Mouse (Mus musculus): Measurements from ENCODE around the gene Csrp2. TPM values are rescaled to one million over a fixed set of nuclear protein-coding genes. Genes with fewer than 3 reads are reported as not detected.

Csrp2 gene
- polyA plus RNA-seq (2016; fragmentation: Nextera tagmentation; extraction: Ambion mirVana): 26.2 and 27.5 TPM in 2 replicates

- Histone ChIP-seq H3K4me1 (peaks cover 26% of the 10 kb centered on the region), H3K9ac (peak within 1 kb of the TSS; percentile 70), H3K27ac (peak within 1 kb of the TSS; percentile 72), H3K9me3 (replicated peaks) (no peaks in the 10 kb centered on the region), H3K4me2 (peak within 1 kb of the TSS; percentile 91), H3K36me3 (no peaks in the 10 kb centered on the region), H3K27me3 (replicated peaks) (peaks cover 23% of the 10 kb centered on the region), H3K4me3 (peak within 1 kb of the TSS; percentile 64)
- peak; percentile 88 for ATAC-seq
- 1% methylated on average over 67 of the region's 67 CpGs for WGBS (ENCODE audit: insufficient replicate concordance)
Measured at GRCm38 (mm10) chr10:110919531-110920343, at the start of gene Csrp2. Csrp2 (plus strand) TSS chr10:110919789.

GRCm38 (mm10) chr10:110874853-110875252 lies 44.7 kb upstream of the Csrp2 start:
- Histone ChIP-seq H3K9me3 (replicated peaks) (no peaks in the 10 kb centered on the region), H3K36me3 (no peaks in the 10 kb centered on the region), H3K27me3 (replicated peaks) (no peaks in the 10 kb centered on the region), H3K27ac (no peak overlapping the region), H3K9ac (no peak overlapping the region), H3K4me1 (no peaks in the 10 kb centered on the region), H3K4me3 (no peak overlapping the region), H3K4me2 (no peak overlapping the region)
- 67% methylated on average over 8 of the region's 8 CpGs for WGBS (ENCODE audit: insufficient replicate concordance)
- no peak for ATAC-seq

GRCm38 (mm10) chr10:110876956-110877355 lies 42.6 kb upstream of the Csrp2 start:
- no peak overlapping the region for H3K4me2 ChIP-seq
- H3K4me1 ChIP-seq: no peaks in the 10 kb centered on the region
- WGBS (ENCODE audit: insufficient replicate concordance): 59% methylated on average over 3 of the region's 3 CpGs
- H3K9ac ChIP-seq: no peak overlapping the region
- no peaks in the 10 kb centered on the region for H3K27me3 ChIP-seq (replicated peaks)
- H3K4me3 ChIP-seq: no peak overlapping the region
- no peaks in the 10 kb centered on the region for H3K9me3 ChIP-seq (replicated peaks)
- no peak for ATAC-seq
- no peak overlapping the region for H3K27ac ChIP-seq
- no peaks in the 10 kb centered on the region for H3K36me3 ChIP-seq

- Histone ChIP-seq H3K36me3 (no peaks in the 10 kb centered on the region), H3K27me3 (replicated peaks) (no peaks in the 10 kb centered on the region), H3K9ac (no peak overlapping the region), H3K4me2 (no peak overlapping the region), H3K27ac (no peak overlapping the region), H3K4me1 (no peaks in the 10 kb centered on the region), H3K9me3 (replicated peaks) (no peaks in the 10 kb centered on the region), H3K4me3 (no peak overlapping the region)
- no peak for ATAC-seq
- WGBS (ENCODE audit: insufficient replicate concordance): 64% methylated on average over 8 of the region's 8 CpGs
Measured at GRCm38 (mm10) chr10:110877851-110878250, 41.7 kb upstream of the Csrp2 start.

GRCm38 (mm10) chr10:110878641-110879040 lies 40.9 kb upstream of the Csrp2 start:
- WGBS (ENCODE audit: insufficient replicate concordance): 48% methylated on average over 5 of the region's 5 CpGs
- ATAC-seq: no peak
- no peaks in the 10 kb centered on the region for H3K9me3 ChIP-seq (replicated peaks)
- no peak overlapping the region for H3K4me2 ChIP-seq
- H3K4me1 ChIP-seq: no peaks in the 10 kb centered on the region
- no peaks in the 10 kb centered on the region for H3K27me3 ChIP-seq (replicated peaks)
- H3K4me3 ChIP-seq: no peak overlapping the region
- H3K9ac ChIP-seq: no peak overlapping the region
- no peaks in the 10 kb centered on the region for H3K36me3 ChIP-seq
- no peak overlapping the region for H3K27ac ChIP-seq

- 43% methylated on average over 7 of the region's 7 CpGs for WGBS (ENCODE audit: insufficient replicate concordance)
- Histone ChIP-seq H3K4me3 (no peak overlapping the region), H3K27ac (no peak overlapping the region), H3K9ac (no peak overlapping the region), H3K4me1 (no peaks in the 10 kb centered on the region), H3K36me3 (no peaks in the 10 kb centered on the region), H3K4me2 (no peak overlapping the region), H3K27me3 (replicated peaks) (no peaks in the 10 kb centered on the region), H3K9me3 (replicated peaks) (no peaks in the 10 kb centered on the region)
- ATAC-seq: no peak
Measured at GRCm38 (mm10) chr10:110879426-110880066, 40.0 kb upstream of the Csrp2 start.

GRCm38 (mm10) chr10:110881346-110881745 lies 38.2 kb upstream of the Csrp2 start:
- H3K4me1 ChIP-seq: no peaks in the 10 kb centered on the region
- H3K4me3 ChIP-seq: no peak overlapping the region
- H3K36me3 ChIP-seq: no peaks in the 10 kb centered on the region
- no peak overlapping the region for H3K27ac ChIP-seq
- no peaks in the 10 kb centered on the region for H3K27me3 ChIP-seq (replicated peaks)
- H3K4me2 ChIP-seq: no peak overlapping the region
- no peak for ATAC-seq
- no peak overlapping the region for H3K9ac ChIP-seq
- no peaks in the 10 kb centered on the region for H3K9me3 ChIP-seq (replicated peaks)
- WGBS (ENCODE audit: insufficient replicate concordance): 45% methylated on average over 7 of the region's 7 CpGs

- no peaks in the 10 kb centered on the region for H3K4me1 ChIP-seq
- no peak overlapping the region for H3K4me3 ChIP-seq
- H3K36me3 ChIP-seq: no peaks in the 10 kb centered on the region
- no peaks in the 10 kb centered on the region for H3K27me3 ChIP-seq (replicated peaks)
- ATAC-seq: no peak
- H3K9ac ChIP-seq: no peak overlapping the region
- H3K27ac ChIP-seq: no peak overlapping the region
- no peak overlapping the region for H3K4me2 ChIP-seq
- H3K9me3 ChIP-seq (replicated peaks): no peaks in the 10 kb centered on the region
Measured at GRCm38 (mm10) chr10:110882701-110883100, 36.9 kb upstream of the Csrp2 start.

- Histone ChIP-seq H3K4me3 (no peak overlapping the region), H3K36me3 (no peaks in the 10 kb centered on the region), H3K9ac (no peak overlapping the region), H3K4me2 (no peak overlapping the region), H3K4me1 (no peaks in the 10 kb centered on the region), H3K27ac (no peak overlapping the region), H3K9me3 (replicated peaks) (no peaks in the 10 kb centered on the region), H3K27me3 (replicated peaks) (no peaks in the 10 kb centered on the region)
- 29% methylated on average over 7 of the region's 7 CpGs for WGBS (ENCODE audit: insufficient replicate concordance)
- ATAC-seq: no peak
Measured at GRCm38 (mm10) chr10:110890656-110891272, 28.8 kb upstream of the Csrp2 start.

- H3K4me3 ChIP-seq: no peak overlapping the region
- no peaks in the 10 kb centered on the region for H3K9me3 ChIP-seq (replicated peaks)
- no peaks in the 10 kb centered on the region for H3K4me1 ChIP-seq
- no peak for ATAC-seq
- no peak overlapping the region for H3K4me2 ChIP-seq
- H3K27ac ChIP-seq: no peak overlapping the region
- H3K36me3 ChIP-seq: no peaks in the 10 kb centered on the region
- no peak overlapping the region for H3K9ac ChIP-seq
- H3K27me3 ChIP-seq (replicated peaks): no peaks in the 10 kb centered on the region
- 59% methylated on average over 13 of the region's 13 CpGs for WGBS (ENCODE audit: insufficient replicate concordance)
Measured at GRCm38 (mm10) chr10:110899744-110900501, 19.7 kb upstream of the Csrp2 start.

- ATAC-seq: no peak
- Histone ChIP-seq H3K27ac (no peak overlapping the region), H3K36me3 (no peaks in the 10 kb centered on the region), H3K27me3 (replicated peaks) (no peaks in the 10 kb centered on the region), H3K9ac (no peak overlapping the region), H3K4me3 (no peak overlapping the region), H3K9me3 (replicated peaks) (no peaks in the 10 kb centered on the region), H3K4me2 (no peak overlapping the region), H3K4me1 (no peaks in the 10 kb centered on the region)
- WGBS (ENCODE audit: insufficient replicate concordance): 75% methylated on average over 3 of the region's 3 CpGs
Measured at GRCm38 (mm10) chr10:110903862-110904261, 15.7 kb upstream of the Csrp2 start.

All from liver, embryonic 12.5 days (tissue).